Mouse (Mus musculus) cerebellum, postnatal 36 days (tissue): ENCODE measurements at regions not wholly inside any gene's neighbourhood (a gene's known extent, or its start where the extent isn't known, plus 50 kb on each side); places are given as distances from the start of the nearest gene placed in this dataset.

ENCODE experiments used
- DNase-seq, 2 experiments: peaks; one replicate each; pipeline ENCODE4 v3.0.0; 2021 to 2022; ENCODE audit warnings: mixed read lengths in 2 of 2

DNA sequence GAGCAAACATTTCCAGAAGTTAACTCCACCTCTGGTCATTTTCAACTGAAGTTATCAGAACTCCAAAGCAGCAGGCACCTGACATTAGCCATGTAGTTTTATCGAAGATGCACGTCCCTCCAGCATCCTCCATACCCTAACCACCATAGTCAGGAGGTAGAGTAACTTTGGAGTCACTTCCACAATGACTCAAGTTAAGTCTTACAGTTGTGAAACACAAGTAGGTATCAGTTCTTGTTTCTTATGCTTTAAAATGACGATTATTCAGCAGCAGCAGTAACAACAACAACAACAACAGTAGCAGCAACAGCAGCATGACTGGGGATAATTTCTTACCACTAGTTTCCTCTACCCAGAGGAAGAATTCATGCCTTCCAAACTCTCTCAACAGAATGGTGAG lies 51.3 kb upstream of the Tank start:
- no peak for DNase-seq

DNA sequence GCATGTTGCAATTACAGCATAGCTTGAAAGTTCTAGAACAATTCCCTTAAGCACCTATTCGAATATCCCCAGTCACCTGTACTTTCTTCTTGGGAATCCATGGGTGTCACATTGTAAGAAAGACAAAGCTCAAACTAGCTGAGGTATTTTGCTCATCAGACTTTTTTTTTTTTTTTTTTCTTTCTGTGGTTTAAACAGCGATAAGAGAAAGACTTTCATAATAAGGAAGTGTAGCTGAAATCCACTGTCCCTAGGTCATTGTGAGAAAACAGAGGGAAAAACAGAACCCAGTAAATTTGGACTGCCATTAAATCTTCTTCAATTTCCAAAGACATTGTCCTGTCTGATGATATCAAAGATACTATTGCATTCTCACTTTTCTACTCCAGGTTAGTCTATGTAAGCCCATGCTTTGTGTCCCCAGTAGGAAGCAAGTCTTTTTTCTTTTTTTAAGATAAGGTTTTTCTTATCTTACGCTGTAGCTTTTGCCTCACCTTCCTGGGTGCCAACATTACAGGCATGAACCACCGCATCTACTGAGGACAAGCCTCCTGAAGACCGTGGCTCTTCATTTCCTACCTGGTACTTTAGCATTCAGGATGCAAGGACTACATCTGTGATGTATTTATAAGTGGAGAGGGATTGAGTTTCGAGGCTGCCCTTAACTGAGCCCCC lies 54.2 kb upstream of the Tank start:
- no peak for DNase-seq

DNA sequence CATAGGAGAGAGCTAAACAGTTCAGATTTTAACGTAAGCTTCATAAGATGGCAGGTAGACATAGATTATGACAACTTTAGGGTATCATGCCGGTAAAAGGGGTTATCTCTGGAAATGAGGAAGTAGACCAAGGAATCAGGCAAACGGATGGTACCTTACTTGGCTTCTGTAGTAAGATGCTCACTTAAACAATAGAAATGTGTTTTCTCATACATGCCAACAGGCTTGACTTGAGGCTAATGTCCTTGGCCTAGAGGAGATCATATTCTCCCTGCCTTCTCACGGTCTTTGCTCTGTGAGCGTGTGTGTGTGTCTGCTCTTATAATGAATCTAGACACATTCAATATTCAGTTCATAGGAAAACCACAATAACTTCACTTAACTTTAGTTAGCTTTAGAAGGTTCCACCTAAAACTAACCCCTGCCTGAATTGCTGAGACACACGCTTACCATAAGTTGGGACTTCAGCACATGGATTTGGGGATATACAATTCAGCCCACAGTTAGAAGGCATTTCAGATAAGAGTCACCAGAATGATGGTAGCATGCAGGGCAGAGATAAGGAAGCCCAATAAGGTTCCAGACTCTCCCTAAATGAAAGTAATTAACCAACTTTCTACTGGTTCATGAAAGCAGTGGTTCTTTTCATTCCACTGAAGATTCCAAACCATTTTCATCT lies 63.8 kb upstream of the Tank start:
- no peak for DNase-seq

DNA sequence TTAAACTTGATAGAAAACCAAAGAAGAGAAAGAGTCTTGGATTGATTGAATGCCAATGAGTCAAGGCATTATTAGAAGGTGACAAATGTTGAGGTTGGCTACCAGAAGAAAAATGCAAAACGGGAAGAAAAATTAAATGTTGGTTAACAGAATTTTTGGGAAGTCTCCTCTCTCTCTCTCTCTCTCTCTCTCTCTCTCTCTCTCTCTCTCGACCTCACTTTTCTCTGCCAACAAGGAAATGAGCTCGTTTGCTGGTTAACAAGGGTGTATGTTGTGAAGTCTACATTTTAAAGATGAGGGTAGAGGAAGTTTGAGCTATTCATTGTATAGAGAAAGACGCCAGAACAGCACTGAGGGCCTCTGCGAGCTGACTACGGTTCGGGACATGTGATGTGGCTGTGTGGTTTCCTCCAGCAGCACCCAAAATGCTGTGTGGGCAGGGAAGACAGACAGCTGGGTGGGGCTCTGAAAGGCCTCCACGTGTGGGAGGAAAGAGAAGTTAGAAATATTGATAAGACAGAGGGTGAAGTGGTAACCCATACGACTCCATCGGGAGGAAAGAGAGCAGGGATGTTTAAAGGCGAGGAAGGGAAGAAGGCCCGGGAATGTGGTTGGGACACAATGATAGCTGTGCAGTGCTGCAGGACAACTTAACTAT lies 64.5 kb upstream of the Tank start:
- no peak for DNase-seq

DNA sequence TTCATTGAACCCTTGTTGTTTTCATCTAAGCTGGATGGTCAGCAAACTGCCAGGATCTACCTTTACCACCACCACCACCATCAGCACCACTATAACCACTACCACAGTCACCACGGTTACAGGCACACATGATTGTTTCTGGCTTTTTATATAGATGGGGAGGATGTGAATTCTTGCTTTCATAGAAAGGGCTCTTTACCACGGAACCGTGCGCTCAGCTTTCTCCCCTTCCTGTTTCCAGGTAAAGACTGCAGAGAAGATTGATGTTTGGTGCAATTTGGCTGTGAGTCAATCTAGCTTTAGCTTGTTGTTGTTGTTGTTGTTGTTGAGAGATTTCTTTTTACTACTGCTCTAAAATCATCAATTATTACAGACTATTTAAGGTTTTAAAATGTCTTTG lies 74.8 kb upstream of the Tank start:
- DNase-seq, result no peak

DNA sequence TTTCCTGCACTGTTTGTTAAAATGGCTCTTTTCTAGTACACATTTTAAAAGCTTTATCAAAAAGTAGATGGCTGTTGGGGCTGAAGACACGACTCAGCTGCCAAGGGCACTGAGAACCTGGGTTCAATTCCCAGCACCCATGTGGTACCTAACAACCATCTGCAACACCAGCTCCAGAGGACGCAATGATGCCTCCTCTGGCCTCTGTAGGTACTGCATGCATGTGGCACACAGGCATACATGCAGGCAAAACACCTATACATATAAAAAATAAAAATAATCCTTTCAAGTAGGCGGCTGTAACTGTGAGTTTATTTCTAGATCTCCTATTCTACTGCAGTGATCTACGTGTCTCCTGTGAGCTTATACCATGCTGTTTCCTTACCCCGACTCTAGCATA lies 76.5 kb upstream of the Tank start:
- no peak for DNase-seq

DNA sequence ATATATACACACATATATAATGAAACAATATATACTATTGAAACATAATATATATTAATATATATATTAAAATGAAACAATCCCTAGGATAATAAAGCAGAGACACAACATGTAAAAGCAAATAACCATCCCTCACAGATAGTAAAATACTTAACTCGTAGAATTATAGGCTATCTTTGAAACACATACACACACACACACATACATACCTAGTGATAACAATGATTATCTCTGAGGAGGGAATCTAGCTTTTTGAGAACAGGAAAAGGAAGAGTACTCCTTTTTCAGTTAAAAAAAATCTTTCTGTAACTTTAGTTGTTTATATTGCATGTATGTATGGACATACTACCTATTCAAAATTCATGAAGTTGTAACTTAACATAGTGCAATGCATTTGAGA lies 79.1 kb upstream of the Tank start:
- no peak for DNase-seq

DNA sequence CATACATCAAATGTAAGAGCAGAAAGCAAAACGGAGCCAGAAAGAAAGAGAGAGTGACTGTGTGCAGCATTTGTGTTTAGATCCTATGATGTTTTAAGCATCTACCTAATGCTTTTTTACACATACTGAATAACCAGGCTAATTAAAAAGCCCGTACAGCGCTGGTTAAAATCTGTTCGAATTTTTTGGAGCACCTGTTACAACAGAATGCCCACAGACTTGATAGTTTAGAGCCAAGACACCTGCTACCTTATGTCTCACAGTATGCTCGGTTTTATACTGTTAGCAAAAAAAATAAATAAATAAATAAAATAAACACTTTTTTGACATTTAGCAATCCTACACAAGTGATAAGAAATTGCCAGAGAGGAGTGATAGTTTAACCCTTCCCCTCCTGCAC lies 80.5 kb upstream of the Tank start:
- DNase-seq, result peak in 1 of 2 experiments; percentile 20

DNA sequence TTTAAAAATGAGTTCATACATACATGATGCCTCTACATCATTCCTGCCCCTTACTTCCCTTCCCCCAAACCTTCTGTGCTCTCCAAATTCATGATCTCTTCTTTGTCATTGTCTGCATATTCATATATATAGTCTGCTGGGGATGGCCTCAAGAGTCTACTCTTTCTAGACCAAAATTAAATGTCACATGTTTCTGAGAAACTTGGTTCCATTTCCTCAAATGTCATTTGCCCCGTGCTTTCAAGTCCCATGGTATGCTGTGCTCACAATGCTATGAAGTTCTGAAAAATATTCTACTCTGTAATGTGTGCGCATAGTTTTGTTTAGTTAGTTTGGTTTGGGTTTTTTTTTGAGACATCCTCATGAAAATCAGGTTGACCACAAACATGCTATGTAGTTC lies 81.4 kb upstream of the Tank start:
- no peak for DNase-seq

DNA sequence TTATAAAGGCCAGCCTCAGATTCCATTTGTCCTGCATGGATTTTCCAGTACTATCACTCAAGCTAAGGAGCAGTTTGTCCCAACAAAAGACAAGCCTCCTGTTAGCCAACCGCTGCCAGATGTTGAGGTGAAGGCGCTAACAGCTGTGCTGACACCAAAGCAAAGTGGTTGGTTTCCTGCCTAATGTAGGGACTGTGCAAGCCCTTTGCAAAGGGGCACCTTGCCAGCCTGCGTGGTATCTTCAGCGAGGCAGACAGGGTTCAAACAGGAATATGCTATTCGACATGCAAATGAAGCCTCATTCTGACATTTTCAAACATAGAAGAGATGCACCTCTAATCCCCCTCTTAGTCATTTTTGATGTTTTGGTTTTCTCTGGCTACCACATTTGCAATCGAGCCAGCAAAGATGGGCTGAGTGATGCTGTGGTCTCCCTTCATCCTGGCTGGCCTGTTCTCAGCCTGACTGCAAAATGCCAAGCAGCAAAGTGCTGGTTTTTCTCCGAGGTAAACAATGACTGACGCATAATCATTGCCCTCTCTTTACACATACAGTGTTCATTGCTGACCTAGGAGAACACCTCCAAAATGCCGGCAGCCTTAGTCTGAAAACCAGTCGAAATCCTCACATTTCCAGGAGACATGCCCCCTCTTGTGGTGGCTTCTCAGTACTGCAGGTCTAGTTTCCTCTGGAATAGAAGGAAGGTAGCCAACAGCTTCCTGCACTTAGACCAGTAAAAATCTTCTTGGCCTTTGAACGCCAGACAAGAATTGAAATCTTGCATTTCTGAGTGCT lies 84.3 kb upstream of the Tank start:
- peak; percentile 81 to 87 for DNase-seq

DNA sequence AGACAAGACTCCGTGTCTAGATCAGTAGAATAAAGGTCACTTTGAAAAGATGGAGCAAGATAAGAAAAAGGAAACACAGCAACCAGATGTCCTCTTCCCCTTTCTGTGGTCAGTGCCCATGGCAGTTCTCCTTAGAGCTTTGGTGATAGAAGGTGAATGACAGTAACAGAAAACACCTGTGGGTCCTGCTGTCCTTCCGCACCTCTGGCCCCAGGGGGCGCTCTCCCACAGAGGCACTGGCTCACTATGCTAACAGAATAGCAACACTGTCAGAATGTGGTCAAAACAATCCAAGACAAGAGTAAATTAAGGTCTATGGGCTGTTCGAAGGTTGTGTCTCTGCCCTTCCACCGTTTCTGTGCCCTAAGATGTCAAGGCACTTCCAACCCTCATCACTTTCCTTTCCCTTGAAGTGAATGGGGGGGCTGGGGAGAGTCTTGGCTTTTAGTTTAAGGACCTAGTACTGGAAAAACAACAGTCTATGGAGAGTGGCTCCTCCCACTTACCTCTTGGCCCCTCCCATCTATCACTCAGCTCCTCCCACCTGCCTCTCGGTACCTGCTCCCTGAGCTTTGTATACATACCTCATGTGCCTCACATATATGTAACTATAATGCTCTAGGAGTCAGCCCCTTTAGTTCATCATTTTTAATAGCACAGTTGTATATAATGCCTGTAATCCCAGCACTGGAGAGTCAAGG lies 86.2 kb upstream of the Tank start:
- peak; percentile 10 to 11 for DNase-seq

DNA sequence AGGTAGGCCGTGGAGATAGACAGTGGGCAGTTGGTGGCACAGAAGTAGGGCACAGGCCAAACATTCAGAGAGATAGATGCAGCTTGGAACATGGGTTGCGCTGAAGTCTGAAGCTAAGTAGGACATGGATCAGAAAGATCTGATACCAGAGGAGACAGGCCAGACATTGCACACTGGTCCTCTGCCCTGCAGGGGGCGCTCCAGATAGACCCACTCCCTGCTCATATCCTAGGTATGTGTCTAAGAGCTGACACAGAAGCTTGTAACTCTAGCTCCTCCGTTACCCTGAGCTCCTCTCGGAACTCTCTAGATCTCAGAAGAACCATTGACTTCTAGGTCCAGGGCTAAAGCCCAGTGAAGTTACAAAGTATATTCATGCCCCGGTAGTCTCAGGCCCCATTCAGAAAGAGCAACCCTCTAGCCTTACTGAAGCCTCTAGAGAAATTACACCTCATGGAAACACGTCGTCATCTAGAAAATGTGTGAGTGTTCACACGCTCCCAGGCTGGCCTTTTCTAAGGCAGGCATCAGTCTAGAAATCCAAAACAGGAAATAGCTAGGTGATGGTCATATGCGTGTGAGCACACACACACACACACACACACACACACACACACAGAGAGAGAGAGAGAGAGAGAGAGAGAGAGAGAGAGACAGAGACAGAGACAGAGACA lies 87.8 kb upstream of the Tank start:
- DNase-seq, result no peak

DNA sequence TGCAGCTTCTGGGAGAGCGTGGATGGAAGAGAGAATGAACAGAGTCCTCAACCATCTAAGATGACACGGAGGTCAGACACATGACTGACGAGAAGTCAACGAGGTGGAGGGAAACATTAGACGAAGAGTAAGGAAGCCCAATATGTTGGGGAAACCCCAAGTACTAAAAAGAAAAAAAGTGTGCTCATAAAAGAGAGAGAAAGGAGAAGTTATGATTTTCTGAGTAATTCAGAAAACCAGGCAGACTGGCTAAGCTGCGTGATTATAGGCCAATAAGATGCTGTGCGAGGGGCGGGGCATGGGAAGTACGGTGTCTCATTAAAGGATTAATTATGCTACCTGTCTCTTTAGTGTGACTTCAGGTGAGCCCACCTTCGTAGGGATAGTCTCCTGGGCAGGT lies 88.6 kb upstream of the Tank start:
- no peak for DNase-seq

DNA sequence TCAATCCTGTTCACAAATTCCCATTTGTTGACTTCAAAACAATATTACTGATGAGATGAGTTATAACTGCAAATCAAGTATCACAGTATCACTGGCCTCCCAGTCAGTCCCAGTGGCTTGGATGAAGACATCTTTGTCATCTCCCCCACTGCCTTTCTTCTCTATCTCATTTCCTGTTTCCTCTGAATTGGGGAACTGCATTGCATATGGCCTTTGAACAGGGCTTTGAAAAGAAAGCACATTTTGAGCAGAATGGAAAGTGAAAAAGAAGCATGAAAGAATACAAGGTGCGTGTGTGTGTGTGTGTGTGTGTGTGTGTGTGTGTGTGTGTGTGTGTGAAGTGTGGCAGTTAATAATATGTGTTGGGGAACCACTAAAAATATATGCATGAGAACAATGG lies 94.6 kb upstream of the Tank start:
- DNase-seq, result no peak

DNA sequence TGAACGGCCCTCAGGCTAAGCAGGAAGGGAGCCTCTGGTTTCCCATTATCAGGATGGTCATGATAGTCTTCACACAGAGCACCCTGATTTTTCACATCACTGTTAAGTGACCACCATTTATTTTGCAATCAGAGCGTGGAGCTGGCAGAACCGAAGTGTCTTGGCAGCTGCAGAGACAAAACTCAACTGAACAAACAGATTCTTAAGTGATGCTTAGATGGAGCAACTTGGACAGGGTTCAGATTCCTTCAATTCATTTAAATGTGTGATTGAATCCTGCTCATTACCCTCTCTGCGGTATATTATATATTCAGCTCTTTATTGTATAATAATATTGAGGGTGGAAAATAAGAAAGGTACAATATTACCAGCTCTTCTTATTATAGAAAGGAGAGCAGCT lies 101.7 kb upstream of the Tank start:
- DNase-seq, result no peak

DNA sequence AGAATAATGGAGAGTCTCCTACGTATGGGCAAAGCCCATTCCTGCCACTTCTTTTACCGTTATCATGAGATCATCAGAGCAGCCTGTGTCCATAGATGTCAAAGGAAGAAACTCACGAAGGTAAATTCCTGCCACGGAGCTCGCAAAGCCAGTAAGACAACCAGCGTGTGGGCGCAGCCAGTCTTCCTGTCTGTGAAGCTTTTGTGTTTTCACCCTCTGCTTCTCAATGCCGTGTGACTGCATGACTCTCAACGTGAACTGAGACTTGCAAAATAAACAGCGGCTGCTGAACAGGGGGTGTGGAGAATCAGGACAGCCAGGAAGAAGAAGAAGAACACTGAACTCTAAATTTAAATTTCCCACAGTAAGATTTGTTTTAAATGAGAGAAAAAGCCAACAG lies 103.8 kb upstream of the Tank start:
- DNase-seq, result no peak

DNA sequence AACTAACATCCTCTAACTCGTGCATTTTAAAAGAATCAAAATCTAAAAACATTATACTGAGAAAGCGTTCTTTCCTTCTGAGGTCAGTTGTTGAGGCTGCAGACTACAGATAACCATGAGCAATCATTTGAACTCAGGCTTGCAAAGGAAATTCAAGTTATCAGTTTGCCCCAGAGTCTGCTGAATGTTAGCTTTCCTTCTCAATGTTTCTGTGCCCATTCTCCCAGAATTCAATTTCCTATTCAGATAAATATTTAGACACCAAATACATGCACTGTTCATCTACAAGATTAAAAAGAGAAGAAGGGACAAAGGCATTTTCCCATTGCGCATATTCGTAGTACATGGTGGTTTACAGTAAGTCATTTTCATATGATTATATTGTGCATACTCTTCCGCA lies 107.9 kb upstream of the Tank start:
- no peak for DNase-seq

DNA sequence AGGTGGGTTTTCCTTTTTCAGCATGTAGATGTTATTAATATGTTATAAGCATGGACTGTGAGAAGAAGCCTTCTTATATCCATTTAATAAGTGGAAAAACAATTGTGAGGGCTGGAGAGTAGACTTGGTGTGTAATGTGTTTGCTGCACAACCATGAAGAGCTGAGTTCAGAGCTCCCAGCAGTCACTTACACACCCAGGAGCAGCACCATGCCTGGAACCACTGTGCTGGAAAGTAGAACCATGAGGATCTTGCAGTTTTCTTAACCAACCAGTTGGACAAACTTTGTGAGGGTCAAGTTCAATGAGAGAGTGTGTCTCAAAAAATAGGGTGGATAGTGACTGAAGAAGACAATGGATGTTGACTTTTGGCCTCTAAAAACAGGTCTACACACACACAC lies 108.3 kb upstream of the Tank start:
- no peak for DNase-seq

DNA sequence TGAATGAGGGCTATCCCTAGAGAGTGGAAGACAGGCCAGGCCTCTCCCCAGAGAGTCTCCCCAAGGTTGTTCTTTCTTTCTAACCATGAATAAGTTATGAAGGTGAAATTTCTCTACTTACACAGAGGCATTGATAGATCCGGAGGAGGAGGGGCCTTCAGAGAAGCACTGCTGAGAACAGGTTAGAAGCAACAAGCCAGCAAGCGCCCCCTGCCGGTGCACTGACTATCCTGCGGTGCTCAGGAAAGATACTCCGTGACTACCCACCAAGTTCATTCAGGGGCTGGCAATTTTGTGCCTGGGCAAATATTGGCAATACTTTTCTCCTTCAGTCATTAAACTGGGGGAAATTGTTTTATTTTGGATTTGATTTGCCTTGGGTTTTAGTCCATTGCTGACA lies 122.5 kb upstream of the Tank start:
- DNase-seq, result peak; percentile 41 to 55

DNA sequence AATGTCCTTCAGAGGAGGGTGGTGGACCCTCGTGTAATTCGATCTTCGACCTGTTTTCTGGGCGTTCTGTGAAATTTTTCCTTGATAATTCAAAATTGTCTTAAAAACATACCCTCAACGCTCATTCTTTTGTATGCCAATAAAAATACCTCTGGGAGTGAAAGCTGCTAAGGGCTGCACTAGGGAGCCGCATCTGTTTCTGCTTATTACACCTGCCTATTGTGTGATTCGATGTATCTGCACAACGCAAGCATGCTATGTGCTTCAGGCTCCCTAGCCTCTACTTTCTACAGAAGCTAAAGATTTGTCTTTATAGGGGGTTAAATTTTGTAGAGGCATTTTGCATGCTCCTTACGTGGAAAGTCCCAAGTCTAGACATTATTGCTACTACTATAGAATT lies 123.7 kb upstream of the Tank start:
- no peak for DNase-seq

DNA sequence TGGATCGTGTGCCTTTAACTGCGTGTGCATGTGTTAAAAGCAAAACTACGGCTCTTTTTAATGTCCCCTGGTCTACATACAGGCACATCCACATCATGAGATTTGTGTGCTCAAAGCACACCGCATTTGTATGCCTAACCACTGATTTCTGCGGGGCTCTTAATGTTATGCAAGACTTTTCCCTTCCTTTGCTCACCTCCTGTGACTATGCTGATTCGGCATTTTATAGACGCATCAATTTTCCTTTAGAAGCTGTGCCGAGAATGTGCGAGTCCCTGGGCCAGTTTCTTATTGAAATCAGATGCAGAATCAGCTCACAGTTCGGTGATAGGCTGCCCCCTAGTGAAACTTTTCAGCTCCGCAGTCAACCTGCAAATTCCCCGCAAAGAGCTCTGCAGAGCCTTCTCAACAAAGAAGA lies 124.1 kb upstream of the Tank start:
- peak; percentile 83 to 88 for DNase-seq
